Mouse (Mus musculus) Muller cell, postnatal 12 days (primary cell): ENCODE measurements around the gene Gzmk.
"Not testable (repeated sequence)": the region's sequence is repeated elsewhere in the genome, so short reads cannot be mapped to it uniquely, and the experiment has no call there.

Source experiments
- DNase-seq: peaks from one replicate; pipeline ENCODE4 v3.0.0-alpha.2; 2015; ENCODE audit errors: inconsistent ontology term

Gene Gzmk

DNA sequence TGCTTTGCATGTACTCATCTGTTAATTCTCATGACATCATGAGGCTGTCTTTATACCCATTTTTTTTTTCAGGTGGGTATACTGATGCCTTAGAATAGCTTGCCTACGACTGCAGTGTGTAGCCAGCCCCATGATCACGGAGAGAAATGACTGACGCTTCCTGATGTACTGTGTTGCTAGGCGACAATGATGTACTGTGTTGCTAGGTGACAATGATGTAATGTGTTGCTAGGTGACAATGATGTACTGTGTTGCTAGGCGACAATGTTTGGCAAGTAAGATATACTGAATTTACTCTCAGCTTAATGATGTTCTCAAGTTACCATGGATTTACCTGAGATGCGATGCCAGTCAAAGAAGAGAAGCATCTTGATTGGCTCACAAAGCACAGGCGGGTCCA is at the start of gene Gzmk:
Gene Gzmk (minus strand): TSS at position 98 of the 400 bp plus-strand sequence.
- no peak for DNase-seq

GRCm38 (mm10) chr13:113271189-113271588 is 45.5 kb upstream of the Gzmk start:
- DNase-seq = no peak

DNA sequence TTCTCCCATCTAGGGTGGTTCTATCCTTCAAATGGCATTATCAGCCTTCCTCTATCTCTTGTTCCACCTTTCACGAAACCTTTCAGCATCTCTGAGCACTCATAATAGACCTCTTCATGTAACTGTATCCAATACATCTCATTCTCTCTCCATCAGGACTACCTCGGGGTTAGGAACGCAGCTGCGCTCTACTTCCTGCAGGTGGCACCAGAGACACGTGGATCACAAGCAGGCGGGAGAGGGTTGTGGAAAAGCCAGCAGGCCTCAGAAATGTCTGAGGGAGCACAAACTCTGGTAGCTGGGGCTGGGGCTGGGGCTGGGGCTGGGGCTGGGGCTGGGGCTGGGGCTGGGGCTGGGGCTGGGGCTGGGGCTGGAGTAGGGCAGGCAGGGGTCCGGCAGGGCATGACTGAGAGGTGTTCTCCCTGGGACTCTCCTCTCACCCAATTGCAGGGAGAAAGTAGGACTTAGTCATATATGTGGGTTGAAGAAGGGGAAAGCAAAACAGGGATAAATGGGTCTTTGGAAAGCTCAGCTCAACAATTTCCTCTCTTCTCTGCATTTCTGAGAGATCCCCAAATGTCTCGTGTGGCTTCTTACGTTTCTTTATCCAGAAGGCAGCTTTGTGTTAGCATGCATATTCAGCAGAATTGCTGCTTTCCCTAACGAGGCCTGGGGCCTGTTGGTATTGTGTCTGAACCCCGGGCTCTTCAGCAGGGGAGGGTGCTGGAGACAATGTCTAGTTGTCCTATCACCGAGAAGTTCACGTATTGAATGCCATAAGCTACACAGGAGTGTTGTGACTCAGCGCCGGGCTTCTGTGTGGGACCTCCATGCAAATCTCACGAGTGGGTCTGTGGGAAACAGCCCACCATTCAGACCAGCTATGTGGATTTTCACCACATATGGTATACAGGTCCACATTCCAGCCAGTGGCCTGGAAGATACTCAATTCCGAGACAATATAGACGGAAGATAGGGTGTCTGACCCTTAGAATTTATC is 44.4 kb upstream of the Gzmk start:
- peak; percentile 73 for DNase-seq

GRCm38 (mm10) chr13:113267204-113267603 is 41.5 kb upstream of the Gzmk start:
- no peak for DNase-seq

- peak; percentile 50 for DNase-seq
Measured at GRCm38 (mm10) chr13:113266495-113266951, 40.8 kb upstream of the Gzmk start.

GRCm38 (mm10) chr13:113265257-113265656 is 39.5 kb upstream of the Gzmk start:
- DNase-seq = peak; percentile 58

GRCm38 (mm10) chr13:113262822-113263221 is 37.1 kb upstream of the Gzmk start:
- DNase-seq = peak; percentile 82

DNA sequence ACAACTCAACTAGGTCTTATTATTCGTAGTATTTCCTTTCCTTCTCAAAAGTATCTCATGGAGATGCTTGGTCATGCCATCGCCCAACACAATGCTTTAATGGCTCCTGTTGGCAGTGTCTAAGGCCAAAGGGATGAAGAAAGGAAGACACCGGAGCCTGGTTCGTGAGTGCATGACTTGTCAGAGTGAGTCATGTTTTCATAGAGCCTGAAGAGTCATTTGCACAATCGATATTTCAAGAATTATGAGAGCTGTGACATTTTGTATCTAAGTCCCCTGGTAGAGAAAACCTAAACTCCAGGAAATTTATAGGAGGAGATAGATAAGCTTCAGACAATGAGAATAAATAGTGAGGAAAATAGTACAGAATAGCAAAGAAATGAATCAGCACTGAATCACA is 33.5 kb upstream of the Gzmk start:
- peak; percentile 16 for DNase-seq

DNA sequence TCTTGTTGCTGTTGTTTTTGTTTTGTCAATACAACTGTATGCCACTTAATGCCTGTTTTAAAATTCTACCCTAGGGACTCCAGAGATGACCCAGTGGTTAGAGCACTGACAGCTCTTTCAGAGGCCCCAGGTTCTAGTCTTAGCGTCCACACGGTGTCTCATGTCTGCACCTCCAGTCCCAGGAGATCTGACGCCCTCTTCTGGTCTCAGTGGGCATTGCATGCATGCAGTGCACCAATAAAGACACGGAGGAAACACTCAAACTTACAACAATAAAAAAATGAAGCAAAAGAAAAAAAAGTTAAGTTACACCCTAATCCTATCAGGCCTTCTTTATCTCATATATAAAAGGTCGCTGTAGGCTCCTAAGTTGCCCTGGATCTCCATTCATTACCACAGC is 31.5 kb upstream of the Gzmk start:
- DNase-seq = no peak

DNA sequence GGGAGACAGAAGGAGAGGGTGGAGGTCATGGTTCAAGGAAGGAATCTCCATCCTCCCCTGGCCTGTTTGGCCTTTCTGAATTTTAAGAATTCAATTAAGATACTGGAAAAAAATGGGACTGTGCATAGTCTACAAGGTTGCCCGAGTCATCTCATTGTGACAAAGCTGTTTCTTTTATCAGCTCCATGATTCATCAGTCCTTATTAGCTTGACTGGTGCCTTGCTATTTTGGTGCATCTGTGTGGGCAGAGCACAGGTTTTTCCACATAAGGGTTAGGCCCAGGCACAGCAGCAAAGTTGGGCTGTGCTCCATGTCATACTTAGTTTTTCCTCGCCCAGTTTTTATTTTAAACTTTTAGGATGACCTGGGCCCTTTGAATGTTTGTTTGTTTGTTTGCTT is 31.1 kb upstream of the Gzmk start:
- peak; percentile 64 for DNase-seq

DNA sequence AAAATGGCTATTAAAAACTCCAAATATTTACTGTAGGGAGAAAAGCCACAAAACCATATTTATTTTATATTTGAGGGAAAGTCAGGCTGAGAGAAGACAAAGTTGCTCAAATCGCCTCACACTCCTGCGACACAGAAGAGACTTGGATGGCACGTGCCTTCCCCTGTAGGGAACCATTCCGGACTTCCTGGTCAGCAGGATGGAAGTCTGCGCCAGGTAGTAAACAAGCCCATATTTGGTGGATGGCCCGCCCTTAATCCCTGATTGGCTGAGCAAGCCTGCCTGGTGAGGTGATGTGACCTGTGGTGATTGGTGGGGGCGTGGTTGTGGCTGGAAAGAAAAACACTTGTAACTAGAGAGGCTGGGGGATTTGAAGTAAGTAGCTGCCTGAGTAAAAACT is 26.9 kb upstream of the Gzmk start:
- not testable (repeated sequence) for DNase-seq

DNA sequence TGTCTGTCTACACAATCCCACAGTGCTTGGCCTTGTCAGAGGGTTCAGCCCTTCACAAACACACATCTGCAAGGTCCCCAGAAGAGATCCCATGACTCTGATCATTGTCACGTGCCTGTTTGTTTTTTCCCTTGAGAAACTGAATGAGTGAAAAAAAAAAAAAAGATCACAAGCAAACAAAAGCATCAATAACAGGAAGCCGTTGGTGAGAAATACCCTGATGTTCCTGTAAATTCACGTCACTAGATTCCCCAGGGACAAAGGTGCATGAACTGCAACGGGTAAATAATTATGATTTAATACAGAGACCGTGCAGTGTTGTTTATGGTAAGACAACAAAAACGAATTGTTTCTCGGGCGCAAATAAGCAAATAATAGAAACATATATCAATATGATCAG is 19.3 kb upstream of the Gzmk start:
- no peak for DNase-seq

DNA sequence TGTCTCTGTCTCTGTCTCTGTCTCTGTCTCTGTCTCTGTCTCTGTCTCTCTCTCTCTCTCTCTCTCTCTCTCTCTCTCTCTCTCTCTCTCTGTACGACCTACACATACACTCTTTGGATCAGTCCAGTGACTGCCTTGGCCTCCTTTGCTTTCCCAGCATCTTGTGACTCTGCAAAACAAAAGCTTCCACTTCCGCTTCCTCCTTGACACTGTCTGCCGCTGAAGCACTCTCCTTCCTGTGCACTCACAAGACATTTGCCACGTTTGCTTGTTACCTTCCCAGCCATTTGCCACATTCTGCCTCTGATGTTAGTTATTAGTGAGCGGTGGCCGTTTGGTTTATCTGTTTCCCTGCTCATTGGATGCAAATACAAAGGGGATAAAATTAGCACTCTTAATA is 16.4 kb upstream of the Gzmk start:
- DNase-seq = no peak

GRCm38 (mm10) chr13:113227666-113228463 is 2.2 kb upstream of the Gzmk start:
- DNase-seq = no peak

DNA sequence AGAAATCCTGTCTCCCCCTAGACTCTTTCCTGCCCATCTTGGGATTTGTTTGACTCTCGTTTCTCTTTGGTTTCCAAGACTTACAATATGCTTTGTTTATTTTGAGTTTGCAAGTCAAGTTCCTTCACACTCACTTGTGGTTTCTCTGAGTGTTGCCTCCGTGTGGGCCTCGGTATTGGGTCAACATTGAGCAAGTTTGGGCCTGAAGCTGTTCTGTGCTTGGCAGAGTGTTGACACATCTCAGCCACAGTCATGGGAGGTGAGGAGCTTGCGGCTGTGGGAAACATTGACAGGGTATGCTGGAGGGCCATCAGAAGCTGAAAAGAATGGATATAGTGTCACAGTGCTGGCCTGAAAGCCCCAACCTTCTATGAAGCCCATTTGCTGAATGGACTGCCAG is 1.4 kb upstream of the Gzmk start:
- no peak for DNase-seq

DNA sequence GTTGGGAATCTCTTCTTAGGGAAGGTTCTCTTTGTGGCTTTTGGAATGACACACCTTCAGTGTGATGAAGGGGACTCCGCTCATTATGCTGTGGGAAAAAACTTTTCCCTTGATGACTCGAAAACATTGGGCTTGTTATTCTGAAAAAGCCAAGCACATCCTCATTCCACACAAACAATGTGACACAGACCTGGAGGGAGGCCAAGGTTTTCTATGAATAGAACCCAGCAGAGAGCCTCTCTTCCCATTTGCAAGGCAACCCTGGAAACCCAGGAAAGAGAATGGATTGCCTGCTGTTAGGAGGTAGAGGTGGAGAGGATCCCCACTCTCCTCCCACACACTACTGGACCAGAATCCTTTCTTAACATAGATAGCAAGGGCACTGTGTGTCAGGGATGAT is 1.6 kb downstream of the Gzmk start:
- peak; percentile 99 for DNase-seq

DNA sequence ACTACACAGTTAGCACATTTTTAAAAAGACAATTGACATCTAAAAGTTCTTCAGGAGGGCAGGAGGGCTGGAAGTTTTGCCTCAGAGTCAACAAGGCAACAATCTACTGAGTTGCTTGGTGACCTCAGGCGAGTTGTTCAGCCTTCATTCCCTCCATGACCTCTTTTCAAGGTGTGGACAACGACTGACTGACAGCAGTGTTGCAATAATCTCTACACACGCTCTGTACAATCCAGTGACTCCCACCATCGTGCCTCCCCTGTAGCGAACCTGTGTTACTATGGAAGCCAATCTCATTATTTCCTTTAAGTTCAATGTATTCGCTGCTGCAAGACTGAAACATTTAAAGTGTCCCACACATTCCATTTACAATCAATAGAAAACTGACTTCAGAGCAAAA is 3.9 kb downstream of the Gzmk start:
- no peak for DNase-seq

GRCm38 (mm10) chr13:113213865-113214264 is 11.8 kb downstream of the Gzmk start:
- DNase-seq = no peak

- DNase-seq = no peak
Measured at GRCm38 (mm10) chr13:113212401-113212800, 13.3 kb downstream of the Gzmk start.

- DNase-seq = no peak
Measured at GRCm38 (mm10) chr13:113211345-113211744, 14.4 kb downstream of the Gzmk start.

DNA sequence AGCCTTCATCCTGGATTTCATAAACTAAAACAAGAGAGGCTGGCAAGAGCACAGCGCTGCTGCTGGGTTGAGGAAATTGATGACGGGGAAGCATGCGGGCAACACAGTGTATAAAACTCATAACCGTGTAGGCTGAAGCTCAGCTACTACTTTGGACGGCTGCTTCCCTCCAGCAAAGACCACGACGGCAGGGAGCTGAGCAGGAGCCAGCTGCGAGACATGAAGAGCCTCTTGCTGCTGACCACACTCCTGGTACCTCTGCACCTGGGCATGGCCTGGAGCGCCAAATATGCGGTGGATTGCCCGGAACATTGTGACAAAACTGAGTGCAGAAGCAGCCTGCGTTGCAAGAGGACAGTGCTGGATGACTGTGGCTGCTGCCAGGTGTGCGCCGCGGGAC is 16.1 kb downstream of the Gzmk start, which contains the start of gene Esm1:
Gene Esm1 (plus strand): TSS at position 36 of the 400 bp plus-strand sequence.
- DNase-seq = no peak

DNA sequence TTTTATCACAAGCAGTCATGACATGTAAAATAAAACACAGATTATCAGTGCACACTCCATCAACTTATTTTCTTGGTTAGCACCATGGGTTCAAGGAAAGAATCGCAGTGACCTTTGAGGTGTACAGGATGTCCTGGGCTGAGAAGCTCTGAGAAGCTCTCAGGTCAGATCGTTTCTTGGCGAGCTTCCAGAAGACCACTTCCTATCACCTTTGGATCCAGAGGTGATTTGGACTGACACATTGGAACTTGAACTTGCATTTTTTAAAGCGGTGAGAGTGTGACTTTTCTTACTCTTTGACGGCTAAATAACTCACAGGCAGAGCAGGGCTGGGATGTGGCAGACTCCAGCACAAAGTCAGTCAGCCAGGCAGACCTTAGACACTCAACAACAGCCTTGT is 20.4 kb downstream of the Gzmk start:
- no peak for DNase-seq
